Mouse (Mus musculus) T-cell, adult 2 months (primary cell): ENCODE data around the gene Actr2.
A peak's percentile ranks its signal among the peaks of the same experiment; 100 is the strongest.
"Not testable (repeated sequence)": the region's sequence is repeated elsewhere in the genome, so short reads cannot be mapped to it uniquely, and the experiment has no call there.

Source experiments
- DNase-seq: peaks from one replicate; pipeline ENCODE4 v3.0.0; 2022; ENCODE audit warnings: low spot score

Gene Actr2

DNA sequence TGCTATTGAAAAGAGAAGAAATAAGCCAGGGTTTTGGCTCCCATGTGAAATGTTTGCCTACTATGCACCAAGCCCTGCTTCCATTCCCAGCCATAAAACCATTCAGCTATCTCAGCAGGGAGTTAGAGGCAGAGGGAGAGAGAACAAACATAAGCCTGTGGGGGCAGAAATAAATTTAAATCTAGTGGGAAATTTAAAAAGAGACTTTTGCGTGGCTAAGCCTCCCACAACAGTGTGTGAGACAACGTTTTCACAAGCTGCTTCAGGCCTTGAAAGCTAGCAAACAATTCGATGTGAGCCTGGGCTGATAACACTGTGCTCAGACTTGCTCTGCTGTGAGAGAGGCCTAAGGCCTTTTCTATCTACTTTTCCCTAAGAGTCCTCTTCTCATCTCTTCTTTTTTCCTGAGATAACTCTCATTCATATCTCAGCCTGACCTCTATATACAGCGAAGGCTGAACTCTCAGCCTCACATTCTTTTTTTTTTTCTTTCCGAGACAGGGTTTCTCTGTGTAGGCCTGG, 3.4 kb upstream of the Actr2 start:
- DNase-seq, result no peak

DNA sequence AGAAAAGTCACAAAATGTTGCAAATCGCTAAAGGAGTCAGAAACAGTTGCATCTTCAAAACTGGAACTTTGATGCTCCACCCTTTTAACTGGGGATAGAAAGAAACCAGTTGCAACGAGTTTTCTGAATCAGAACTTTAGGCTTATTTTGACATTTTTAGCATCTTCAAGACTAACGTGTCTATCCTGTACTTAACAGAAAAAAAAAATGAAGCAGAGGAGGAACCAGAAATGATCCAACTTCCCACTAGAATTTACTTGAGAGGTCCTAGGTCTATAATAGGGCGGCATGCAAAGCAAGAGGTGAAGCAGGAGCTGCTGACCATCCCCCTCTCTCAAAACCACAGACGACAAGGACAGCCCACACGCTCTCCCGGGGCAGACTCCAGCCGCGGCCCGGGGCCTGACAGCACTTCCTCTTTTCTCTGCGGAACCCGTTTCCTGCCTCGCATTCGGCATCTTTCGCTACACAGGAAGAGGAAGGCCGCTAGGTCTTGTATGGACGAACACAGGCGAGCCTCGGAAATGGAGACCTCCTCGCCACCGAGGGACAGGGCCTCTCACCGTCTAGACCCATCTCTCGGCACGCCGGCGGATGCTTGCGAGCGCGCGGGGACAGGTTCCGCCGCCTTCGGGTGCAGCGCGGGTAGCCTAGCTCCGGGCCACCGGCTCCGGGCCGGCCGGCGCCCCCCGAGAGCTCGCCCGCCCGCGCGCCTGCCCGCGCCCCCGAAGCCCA, 540 bp downstream of the Actr2 start:
- peak; percentile 82 for DNase-seq

DNA sequence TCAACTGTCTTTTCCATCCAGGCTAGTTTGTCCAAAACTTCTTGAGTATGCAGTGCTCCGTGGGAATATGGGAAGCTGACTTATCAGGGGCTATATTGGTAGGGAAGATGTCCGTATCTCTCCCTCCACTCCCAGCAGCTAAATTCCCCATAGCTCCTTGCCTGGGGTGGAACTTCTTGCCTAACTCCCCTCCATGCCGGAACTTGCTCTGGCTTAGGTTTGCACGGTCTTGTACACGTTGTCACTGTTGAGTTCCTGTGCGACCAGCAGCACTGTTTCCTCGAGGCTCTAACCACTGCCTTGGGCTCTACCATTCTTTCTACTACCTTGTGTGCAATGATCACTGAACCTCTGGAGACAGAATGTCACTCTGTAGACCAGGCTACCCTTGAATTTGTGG, 4.6 kb downstream of the Actr2 start:
- DNase-seq, result peak; percentile 16

DNA sequence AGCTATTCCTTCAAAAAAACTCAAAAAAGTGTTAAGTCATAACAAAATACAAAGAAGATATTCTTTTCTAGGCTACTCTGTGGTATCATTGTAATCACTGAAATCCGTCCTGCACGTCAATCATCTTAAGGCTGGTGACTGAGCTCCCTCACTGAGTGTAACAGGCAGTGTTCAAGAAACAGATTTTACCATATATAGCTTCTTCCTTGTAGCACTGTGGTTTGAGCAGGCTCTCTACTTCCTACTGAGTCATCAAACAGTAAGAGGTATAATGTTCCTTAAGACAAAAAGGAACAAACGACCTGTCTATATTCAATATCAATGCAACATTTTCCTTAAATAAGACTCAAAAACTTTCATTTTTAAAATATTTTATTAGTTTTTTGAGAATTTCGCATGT, 5.0 kb downstream of the Actr2 start:
- DNase-seq, result peak; percentile 65

DNA sequence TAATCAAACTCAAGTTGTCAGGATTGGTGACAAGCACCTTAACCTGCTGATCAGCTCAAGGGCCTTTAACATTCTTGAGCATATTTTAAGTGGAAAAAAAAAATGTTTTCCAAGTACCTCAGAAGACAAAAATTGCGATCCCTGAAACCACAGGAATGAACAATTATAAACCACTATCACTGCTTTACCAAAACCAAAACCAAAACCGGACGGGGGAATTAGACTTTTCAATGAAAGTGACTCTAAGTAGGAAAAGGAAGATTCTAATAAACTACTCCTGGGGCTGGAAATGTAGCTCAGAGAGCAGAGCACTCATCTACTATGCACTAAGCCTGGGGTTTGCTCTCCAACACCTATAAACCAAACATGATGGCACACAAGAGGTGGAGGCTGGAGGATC, 5.8 kb downstream of the Actr2 start:
- no peak for DNase-seq

DNA sequence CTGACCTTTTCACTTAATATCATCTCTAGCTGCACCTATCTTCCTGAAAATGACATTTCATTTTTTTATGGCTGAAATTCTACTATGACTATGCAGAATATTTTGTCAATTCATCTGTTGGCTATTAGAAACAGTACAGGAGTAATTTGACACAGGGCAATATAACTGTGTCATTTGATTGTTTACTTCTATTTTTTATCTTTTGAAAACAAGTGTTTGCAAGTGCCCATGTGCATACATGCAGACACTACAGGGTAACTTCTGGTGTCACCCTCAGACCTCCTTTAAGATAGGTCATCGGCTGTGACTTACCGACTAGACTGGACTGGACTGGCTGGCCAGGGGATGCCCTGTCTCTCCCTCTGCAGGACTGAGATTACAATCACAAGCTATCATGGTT, 8.8 kb downstream of the Actr2 start:
- DNase-seq, result no peak

DNA sequence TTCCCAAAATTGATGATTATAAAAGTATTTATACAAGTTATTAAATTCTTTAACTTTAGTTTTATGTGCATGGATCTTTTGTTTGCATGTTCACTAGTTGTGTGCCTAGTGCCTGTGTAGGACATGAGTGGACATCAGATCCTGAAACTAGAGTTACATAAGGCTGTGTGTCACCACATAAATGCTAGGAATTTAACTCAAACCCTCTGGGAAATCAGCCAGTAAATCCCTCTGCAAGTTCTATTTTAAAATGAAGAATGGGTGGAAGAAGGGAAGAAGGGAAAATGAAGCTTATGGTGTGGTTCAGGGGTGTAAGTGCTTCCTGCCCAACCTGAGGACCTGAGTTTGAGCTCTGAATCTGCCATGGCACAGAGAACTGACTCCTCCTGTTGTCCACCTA, 26.4 kb downstream of the Actr2 start:
- DNase-seq, result no peak

DNA sequence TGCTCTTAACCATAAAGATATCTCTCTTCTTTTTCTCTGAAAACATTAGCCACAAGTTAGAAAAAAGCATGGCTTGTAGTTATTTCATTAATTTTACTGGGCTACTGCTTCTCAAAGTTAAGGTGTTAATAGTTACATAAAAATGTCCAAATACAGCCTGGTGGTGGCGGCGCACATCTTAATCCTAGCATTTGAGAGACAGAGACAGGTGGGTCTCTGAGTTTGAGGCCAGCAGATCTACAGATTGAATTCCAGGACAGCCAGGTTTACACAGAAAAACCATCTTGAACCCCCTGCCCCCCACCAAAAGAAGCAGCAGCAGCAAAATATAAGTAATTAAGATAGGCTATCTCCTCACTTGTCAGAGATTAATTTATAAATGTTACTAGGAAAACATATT, 27.1 kb downstream of the Actr2 start:
- DNase-seq, result no peak

DNA sequence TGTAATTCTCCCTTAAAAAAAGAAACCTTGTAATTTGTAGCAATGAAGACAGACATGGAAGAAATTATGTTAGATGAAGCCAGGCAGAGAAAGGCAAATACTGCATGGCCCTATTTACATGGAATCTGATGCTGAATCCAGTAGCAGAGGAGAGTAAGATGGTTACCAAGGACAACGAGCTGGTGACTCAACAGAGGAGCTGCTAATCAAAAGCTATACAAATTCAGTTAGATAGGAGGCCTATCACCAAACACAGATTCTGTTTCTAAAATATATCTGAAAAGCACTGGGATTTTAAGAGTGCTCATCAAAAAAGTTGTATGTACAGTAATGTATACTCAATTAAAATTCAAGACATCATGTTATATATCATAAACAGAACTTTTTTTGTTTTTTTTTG, 37.3 kb downstream of the Actr2 start:
- DNase-seq, result no peak

DNA sequence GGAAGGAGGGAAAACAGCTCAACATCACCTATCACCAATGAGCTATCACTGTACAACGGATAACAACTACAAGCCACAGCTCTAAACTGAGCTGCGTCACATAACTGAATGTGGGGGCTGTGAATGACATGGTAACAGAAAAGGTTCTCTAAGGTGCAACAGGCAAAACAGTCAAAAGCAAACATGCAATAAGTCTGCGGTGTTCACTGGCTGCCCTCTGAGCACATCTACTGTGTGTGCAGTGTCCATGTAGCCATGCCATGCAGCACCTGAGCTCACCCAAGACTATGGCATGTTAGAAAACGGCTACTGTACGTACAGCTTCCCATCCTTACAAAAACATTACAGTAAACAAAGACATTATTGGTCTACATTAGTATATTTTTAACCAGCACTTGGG, 39.9 kb downstream of the Actr2 start:
- DNase-seq, result no peak

DNA sequence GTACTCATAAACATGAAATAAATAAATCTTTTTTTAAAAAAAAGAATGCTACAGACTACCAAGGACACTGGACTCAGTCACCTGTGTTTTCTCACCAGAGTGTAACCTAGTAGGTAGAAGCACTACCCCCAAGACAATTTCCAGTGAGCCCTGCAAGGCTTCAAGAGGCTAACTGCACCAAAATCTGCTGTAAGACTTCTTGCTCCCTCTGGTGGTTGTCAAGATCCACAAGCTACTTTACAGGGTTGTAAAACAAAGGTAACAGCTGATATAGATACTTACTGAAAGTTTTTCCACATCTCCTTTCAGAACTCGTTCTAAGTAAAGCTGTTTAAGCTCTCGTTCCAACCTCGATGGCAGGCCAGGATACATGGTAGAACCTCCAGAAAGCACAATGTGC, 40.5 kb downstream of the Actr2 start:
- DNase-seq, result peak; percentile 24

DNA sequence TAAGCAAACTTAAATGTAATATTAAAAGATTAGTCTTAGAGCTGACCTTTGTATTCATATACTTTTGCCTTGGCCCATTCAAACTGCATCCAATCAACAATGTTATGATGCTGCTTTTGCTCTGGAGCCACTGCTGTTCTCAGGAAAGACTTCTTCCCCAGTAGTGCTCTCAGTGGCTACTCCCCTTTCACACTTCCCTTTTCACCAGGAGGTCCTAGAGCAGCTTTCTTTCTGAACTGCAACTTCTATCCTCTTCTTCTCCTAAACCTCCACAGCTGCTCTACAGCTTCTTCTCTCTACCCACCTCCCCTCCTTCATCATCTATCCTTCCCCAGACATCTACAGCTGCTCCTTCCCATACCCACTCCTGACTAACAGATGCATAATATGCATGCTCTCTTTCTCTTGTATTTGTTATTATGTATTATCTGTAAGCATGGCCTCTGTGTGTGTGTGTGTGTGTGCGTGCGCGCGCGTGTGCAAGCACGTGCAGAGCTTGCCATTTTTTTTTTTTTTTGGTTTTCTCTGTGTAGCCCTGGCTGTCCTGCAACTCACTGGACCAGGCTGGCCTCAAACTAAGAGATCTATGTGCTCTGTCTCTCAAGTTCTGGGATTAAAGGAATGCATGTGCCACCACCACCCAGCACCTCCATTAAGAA, 44.2 kb downstream of the Actr2 start:
- no peak for DNase-seq

DNA sequence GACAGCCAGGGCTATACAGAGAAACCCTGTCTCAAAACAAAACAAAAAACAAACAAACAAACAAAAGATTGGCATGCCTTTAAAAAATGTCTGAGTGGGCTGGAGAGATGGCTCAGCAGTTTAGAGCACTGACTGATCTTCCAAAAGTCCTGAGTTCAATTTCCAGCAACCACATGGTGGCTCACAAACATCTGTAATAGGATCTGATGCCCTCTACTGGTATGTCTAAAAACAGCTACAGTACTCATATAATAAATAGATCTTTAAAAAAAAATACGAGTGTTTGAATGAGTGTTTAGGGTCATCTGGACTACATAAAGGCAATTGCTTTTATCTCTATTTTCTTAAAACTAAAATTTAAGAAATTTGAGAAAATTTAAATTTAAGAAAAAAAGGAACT, 45.2 kb downstream of the Actr2 start:
- no peak for DNase-seq

DNA sequence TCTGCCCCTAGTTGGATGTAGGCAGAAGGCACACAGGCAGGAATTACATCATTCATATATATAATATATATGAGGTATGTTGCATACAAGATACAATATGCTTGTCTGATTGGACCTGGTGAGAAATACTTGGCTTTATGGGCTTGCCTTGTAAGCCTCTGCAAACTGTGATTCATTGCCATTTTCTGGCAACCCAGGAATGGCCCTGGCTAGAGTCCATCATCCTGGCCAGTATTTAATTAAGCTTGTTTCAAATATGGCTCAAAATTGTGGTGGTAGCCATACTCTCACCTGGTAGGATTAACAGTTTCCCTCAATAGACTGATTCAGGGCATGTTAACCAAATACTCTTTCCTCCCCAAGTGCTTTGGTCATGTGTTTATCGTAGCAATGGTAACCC, 46.6 kb downstream of the Actr2 start:
- DNase-seq, result no peak

DNA sequence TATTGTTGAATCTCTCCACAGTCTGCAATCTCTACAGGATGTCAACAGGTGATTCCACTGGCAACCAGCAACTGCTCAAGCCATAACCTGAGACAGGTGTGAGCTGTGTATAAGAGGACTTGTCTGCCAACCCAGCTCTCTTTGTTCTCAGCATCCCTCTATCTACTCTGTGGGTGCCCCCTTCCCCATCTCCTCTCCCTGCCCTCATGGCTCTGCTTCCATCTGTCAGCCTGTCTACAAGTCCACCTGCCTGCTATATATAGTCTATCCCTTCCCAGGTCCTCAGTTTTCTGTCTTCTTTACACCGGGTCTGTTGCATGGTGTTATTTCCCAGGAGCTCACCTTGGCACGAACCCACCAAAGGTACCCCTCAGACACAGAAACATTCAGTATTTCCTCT, 47.8 kb downstream of the Actr2 start:
- DNase-seq, result no peak

DNA sequence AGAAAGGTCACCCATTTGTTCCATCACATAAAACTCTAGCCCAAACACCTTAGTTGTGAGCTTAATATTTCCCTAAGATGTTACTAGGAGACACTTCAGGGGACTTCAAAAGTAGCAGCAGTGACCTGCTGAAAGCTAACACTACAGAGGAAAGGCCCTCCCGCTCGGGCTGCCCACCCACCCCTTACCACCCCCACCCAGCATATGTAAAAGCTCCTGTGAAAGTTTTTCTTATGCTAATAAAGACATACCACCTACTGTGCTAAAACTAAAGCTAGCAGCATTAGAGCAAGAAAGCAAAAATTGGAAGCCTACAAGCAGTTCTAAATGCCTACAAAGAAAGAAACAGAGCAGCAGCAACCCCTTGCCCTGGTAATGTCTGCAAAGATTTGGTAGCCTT, 48.6 kb downstream of the Actr2 start:
- DNase-seq, result not testable (repeated sequence)

DNA sequence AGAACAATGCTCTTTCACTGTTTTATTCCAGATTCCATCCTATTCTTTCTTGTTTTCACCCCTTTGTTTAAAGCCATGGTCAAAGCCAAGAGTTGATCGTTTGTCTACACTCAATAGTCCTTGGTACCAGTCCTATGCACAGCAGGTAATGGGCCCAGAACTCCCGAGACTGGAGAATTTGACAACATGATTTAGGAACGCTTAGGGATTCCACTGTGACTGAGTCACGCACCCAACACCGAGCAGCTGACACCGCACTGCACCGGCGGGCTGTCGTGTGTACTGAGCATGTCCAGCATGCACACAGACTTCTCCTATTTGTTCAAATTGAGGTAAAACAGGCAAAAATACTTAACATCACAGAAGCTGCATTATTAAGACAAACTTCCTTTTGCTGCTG, 49.9 kb downstream of the Actr2 start:
- not testable (repeated sequence) for DNase-seq

DNA sequence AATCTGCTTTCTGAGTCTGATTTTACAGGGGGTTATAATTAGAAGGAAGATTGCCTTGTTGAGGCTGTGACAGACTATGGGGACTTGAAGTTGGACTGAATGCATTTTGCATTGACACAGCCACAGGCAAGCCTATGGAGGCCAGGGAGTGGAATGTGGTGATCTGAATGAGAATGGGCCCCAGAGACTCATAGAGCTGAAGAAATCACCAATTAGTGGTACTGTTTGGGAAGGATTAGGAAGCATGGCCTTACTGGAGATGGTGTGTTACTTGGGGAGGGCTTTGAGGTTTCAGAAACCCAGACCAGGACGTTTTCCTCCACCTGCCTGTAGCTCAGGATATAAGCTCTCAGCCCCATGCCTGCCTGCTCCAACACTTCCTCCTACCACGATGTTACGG, 53.0 kb downstream of the Actr2 start:
- DNase-seq, result no peak

DNA sequence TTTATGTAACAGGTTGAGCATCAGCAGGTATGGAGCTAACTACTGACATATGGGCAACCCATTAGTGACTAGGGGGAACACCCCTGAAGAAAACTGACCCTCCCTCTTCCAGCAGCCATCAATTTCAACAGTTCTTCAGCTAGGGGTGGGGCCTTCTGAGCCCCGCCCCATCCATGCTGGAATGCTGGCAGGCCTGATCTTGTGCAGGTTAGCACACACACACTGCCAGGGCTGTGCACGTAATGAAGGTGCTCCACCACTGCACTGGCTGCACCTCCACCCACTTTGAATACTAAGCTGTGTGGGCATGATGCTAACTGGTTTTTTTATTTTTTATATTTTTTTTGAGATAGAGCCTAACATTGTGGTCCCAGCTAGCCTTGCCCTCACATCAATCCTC, 55.3 kb downstream of the Actr2 start:
- DNase-seq, result no peak

DNA sequence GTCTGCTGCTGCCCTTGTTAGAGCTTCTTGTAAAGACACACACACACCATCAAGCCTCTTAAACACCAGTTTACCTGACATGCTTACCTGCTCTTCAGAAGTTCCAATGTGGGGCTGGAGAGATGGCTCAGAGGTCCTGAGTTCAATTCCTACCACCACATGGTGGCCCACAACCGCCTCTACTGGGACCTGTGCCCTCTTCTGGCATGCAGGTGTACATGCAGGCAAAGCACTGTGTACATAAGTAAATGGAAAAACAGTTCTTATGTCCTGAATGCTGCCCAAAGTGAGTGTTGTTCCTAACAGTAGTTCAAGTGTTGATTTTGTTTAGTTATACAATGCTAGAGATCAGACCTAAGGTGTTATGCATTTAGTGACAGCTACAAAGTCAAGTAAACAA, 56.5 kb downstream of the Actr2 start:
- DNase-seq, result no peak

DNA sequence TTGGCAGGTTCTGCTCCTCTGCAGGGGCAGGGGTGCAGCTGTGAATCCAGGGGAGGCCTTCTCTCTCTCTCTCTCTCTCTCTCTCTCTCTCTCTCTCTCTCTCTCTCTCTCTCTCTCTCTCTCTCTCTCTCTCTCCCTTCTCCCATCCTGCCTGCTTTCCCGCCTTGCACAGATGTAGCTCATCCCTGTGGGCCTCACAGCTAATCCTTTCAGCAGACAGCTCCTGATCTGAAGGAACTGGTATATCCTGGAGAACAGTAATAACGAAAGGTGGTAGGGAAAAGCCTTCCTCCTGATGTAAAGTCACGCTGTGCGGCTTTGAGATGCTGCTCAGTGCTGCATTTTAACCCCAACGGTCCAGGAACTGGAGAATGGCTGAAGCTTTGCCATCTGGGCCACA, 58.1 kb downstream of the Actr2 start:
- DNase-seq, result no peak

DNA sequence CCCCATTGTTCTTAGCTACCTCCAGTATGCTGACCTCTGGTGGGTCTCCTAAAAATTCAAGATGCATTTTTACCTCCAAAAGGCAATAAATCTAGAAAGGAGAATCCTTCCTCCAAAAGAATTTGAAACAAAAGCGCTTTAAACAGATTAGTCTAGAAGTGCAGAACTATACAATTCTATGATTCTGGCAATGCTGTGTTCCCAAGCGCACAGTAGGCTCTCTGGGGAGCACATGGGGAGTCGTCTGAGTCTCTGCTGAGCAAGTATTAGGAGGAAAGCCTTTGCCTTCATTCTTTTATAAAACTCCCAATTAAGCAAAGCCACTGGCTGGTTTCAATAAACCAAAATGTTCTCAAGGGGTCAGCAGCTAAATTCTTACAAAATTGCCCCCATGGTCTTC, 58.8 kb downstream of the Actr2 start:
- DNase-seq, result no peak

DNA sequence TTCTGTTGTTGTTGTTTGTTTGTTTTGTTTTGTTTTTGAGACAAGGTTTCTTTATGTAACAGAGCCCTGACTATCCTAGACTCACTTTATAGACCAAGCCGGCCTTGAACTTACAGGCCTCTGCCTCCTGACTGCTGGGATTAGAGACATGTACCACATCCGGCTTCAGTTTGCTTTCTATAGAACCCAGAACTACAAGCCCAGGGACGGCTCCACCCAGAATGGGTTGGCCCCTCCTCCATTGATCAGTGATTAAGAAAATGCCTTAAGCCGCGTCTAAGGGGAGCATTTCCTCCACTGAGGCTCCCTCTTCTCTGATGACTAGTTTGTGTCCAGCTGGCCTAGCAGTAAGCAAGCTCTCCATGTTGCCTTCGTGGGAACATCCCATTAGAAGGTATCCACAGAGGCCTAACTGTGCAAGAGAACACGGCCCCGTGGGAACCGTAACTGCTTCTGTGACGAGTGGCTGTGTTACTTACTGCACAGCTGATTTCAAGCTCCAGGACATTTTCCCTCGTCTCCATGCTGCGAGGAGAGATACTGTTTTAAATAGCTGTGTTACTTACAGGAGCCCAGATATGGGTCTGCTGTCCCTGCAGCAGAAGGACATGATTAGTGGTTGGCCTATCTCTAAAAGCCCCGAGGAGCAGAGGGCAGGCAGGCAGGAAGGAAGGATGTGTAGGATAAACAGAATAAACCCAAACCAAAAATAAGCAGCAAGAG, 59.7 kb downstream of the Actr2 start:
- no peak for DNase-seq
